Mouse (Mus musculus) forebrain, embryonic 15.5 days (tissue): Measurements from ENCODE around the gene Gm13277. TPM values are rescaled to one million over a fixed set of nuclear protein-coding genes. Genes with fewer than 3 reads are reported as not detected.
"Not testable (repeated sequence)": the region's sequence is repeated elsewhere in the genome, so short reads cannot be mapped to it uniquely, and the experiment has no call there.

Source experiments
- ATAC-seq: fragments of 200-750 bp; cut with Nextera tagmentation; replicated peaks from 2 replicates; pipeline ENCODE4 v1.8.0; 2017; ENCODE audit warnings: mild to moderate bottlenecking, moderate TSS enrichment, moderate library complexity
- H3K27ac ChIP-seq: fragments of 300-500 bp; sonication (generic); replicated peaks from 2 replicates; pipeline ENCODE4 v1.5.1; 2015; ENCODE audit warnings: mild to moderate bottlenecking, inconsistent platforms
- H3K27me3 ChIP-seq: fragments of 300-500 bp; sonication (generic); 2 replicates; pipeline ENCODE4 v1.6.1; 2015; ENCODE audit warnings: inconsistent platforms
- H3K36me3 ChIP-seq: fragments of 300-500 bp; sonication (generic); 2 replicates; pipeline ENCODE4 v1.6.1; 2015; ENCODE audit warnings: mild to moderate bottlenecking, inconsistent platforms
- H3K4me1 ChIP-seq: fragments of 300-500 bp; sonication (generic); 2 replicates; pipeline ENCODE4 v1.6.1; 2015; ENCODE audit warnings: inconsistent platforms
- H3K4me2 ChIP-seq: fragments of 300-500 bp; sonication (generic); replicated peaks from 2 replicates; pipeline ENCODE4 v1.6.1; 2015; ENCODE audit warnings: mild to moderate bottlenecking, inconsistent platforms
- H3K4me3 ChIP-seq: fragments of 300-500 bp; sonication (generic); 2 replicates; pipeline ENCODE4 v1.5.1; 2015; ENCODE audit warnings: mild to moderate bottlenecking, inconsistent platforms
- H3K9ac ChIP-seq: fragments of 300-500 bp; sonication (generic); replicated peaks from 2 replicates; pipeline ENCODE4 v1.6.1; 2015; ENCODE audit warnings: mild to moderate bottlenecking, inconsistent platforms
- H3K9me3 ChIP-seq: fragments of 300-500 bp; sonication (generic); 2 replicates; pipeline ENCODE4 v1.6.1; 2016; ENCODE audit warnings: inconsistent platforms
- WGBS: fragments of 180-500 bp; shearing (Covaris S2); methylation state at CpG from one replicate; pipeline ENCODE4 v1.1.7; 2015; ENCODE audit warnings: mixed read lengths; 5-methylcytosine and 5-hydroxymethylcytosine counted together
- polyA plus RNA-seq: library from polyadenylated mRNA; unstranded; fragments of >200 nt; fragmentation: Nextera tagmentation; extraction: Ambion mirVana; gene quantifications from 2 replicates; pipeline ENCODE4 v1.2.1, GENCODE M21; 2015

Gene Gm13277
- polyA plus RNA-seq, 1 experiment from 2014 or later: not detected

- ATAC-seq, H3K9me3 ChIP-seq, H3K27ac ChIP-seq, H3K27me3 ChIP-seq, H3K4me3 ChIP-seq, H3K4me2 ChIP-seq, H3K4me1 ChIP-seq, H3K36me3 ChIP-seq, H3K9ac ChIP-seq: not testable (repeated sequence)
- 64% methylated on average over 6 of the region's 8 CpGs for WGBS
Observed at GRCm38 (mm10) chr4:88761776-88762175, 26.7 kb upstream of the Gm13277 start.

- H3K9ac ChIP-seq, H3K27ac ChIP-seq, H3K4me2 ChIP-seq, H3K36me3 ChIP-seq, ATAC-seq, H3K9me3 ChIP-seq, H3K27me3 ChIP-seq, H3K4me1 ChIP-seq, H3K4me3 ChIP-seq: not testable (repeated sequence)
- WGBS: 59% methylated on average over 9 of the region's 9 CpGs
Observed at GRCm38 (mm10) chr4:88762341-88762740, 26.1 kb upstream of the Gm13277 start.

- not testable (repeated sequence) for H3K27me3 ChIP-seq, H3K9me3 ChIP-seq, H3K4me1 ChIP-seq, H3K27ac ChIP-seq, ATAC-seq, H3K36me3 ChIP-seq
- Histone ChIP-seq H3K4me2 (peak overlapping the region; percentile 63), H3K4me3 (peak overlapping the region; percentile 41), H3K9ac (0 out of 2 replicates have a peak overlapping the region, but pooled peaks have one; percentile 24)
- WGBS: 2% methylated on average over 34 of the region's 42 CpGs
Observed at GRCm38 (mm10) chr4:88763384-88764018, 24.9 kb upstream of the Gm13277 start.

GRCm38 (mm10) chr4:88773534-88773933 is 14.9 kb upstream of the Gm13277 start, which contains the start of gene Gm13290:
Gm13290 (plus strand) TSS chr4:88773834.
- H3K9ac ChIP-seq, H3K4me2 ChIP-seq, H3K4me3 ChIP-seq, H3K27ac ChIP-seq, ATAC-seq, H3K27me3 ChIP-seq, H3K4me1 ChIP-seq, H3K9me3 ChIP-seq, H3K36me3 ChIP-seq: not testable (repeated sequence)
- no CpG with 5 or more reads among the region's 32 CpGs for WGBS

GRCm38 (mm10) chr4:88776622-88777021 is 11.8 kb upstream of the Gm13277 start, which contains the start of gene Gm13289:
Gm13289 (plus strand) TSS chr4:88776922.
- H3K27me3 ChIP-seq: not testable (repeated sequence)

GRCm38 (mm10) chr4:88779550-88779949 is 8.9 kb upstream of the Gm13277 start, which contains the start of gene Gm13272:
Gm13272 (plus strand) TSS chr4:88779850.
- H3K4me1 ChIP-seq, H3K9ac ChIP-seq, H3K27ac ChIP-seq, H3K4me2 ChIP-seq, ATAC-seq, H3K9me3 ChIP-seq, H3K36me3 ChIP-seq, H3K27me3 ChIP-seq, H3K4me3 ChIP-seq: not testable (repeated sequence)
- no CpG with 5 or more reads among the region's 29 CpGs for WGBS

More at GRCm38 (mm10) chr4:88776622-88777021, 11.8 kb upstream of the Gm13277 start, which contains the start of gene Gm13289:
- not testable (repeated sequence) for H3K4me1 ChIP-seq, H3K9ac ChIP-seq, H3K36me3 ChIP-seq, H3K4me3 ChIP-seq, H3K4me2 ChIP-seq, H3K27ac ChIP-seq, H3K9me3 ChIP-seq, ATAC-seq
- no CpG with 5 or more reads among the region's 29 CpGs for WGBS

GRCm38 (mm10) chr4:88780320-88780719 is 8.1 kb upstream of the Gm13277 start:
- not testable (repeated sequence) for H3K36me3 ChIP-seq, H3K27ac ChIP-seq, H3K27me3 ChIP-seq, H3K4me2 ChIP-seq, ATAC-seq, H3K4me1 ChIP-seq, H3K4me3 ChIP-seq, H3K9me3 ChIP-seq, H3K9ac ChIP-seq
- WGBS: 47% methylated on average over 16 of the region's 18 CpGs

- not testable (repeated sequence) for H3K9ac ChIP-seq, H3K36me3 ChIP-seq, H3K27ac ChIP-seq, ATAC-seq, H3K4me1 ChIP-seq, H3K9me3 ChIP-seq, H3K27me3 ChIP-seq
- Histone ChIP-seq H3K4me3 (peak within 1 kb of the TSS; percentile 17; the same call in 1 of the 2 replicates), H3K4me2 (peak within 1 kb of the TSS; percentile 40)
- WGBS: 26% methylated on average over 4 of the region's 7 CpGs
Observed at GRCm38 (mm10) chr4:88781831-88782230, 6.6 kb upstream of the Gm13277 start, which contains the start of gene Ifnz. Ifnz (plus strand) TSS chr4:88782131.

- H3K4me1 ChIP-seq, H3K36me3 ChIP-seq, H3K9ac ChIP-seq, ATAC-seq, H3K27me3 ChIP-seq, H3K9me3 ChIP-seq, H3K27ac ChIP-seq: not testable (repeated sequence)
- 0% methylated on average over 7 of the region's 31 CpGs for WGBS
- Histone ChIP-seq H3K4me3 (peak overlapping the region; percentile 17; the same call in 1 of the 2 replicates), H3K4me2 (peak overlapping the region; percentile 40)
Observed at GRCm38 (mm10) chr4:88782335-88782734, 6.1 kb upstream of the Gm13277 start.

- not testable (repeated sequence) for H3K27me3 ChIP-seq, ATAC-seq, H3K27ac ChIP-seq, H3K4me1 ChIP-seq, H3K4me3 ChIP-seq, H3K9ac ChIP-seq, H3K36me3 ChIP-seq, H3K9me3 ChIP-seq, H3K4me2 ChIP-seq
- WGBS: no CpG with 5 or more reads among the region's 27 CpGs
Observed at GRCm38 (mm10) chr4:88785409-88785808, 3.0 kb upstream of the Gm13277 start, which contains the start of gene Gm13276. Gm13276 (plus strand) TSS chr4:88785709.

- not testable (repeated sequence) for H3K27ac ChIP-seq, H3K9me3 ChIP-seq, ATAC-seq, H3K4me3 ChIP-seq, H3K27me3 ChIP-seq, H3K4me2 ChIP-seq, H3K9ac ChIP-seq, H3K4me1 ChIP-seq, H3K36me3 ChIP-seq
- no CpG with 5 or more reads among the region's 28 CpGs for WGBS
Observed at GRCm38 (mm10) chr4:88791250-88791649, 2.8 kb downstream of the Gm13277 start, which contains the start of gene Gm13278. Gm13278 (plus strand) TSS chr4:88791550.

- not testable (repeated sequence) for H3K36me3 ChIP-seq
Observed at GRCm38 (mm10) chr4:88793936-88794675, 5.7 kb downstream of the Gm13277 start, which contains the start of gene Gm13275. Gm13275 (plus strand) TSS chr4:88794487.

More at GRCm38 (mm10) chr4:88793936-88794675, 5.7 kb downstream of the Gm13277 start, which contains the start of gene Gm13275:
- not testable (repeated sequence) for H3K9ac ChIP-seq, H3K4me3 ChIP-seq, ATAC-seq, H3K4me1 ChIP-seq, H3K27me3 ChIP-seq, H3K27ac ChIP-seq, H3K4me2 ChIP-seq, H3K9me3 ChIP-seq
- 0% methylated on average over 15 of the region's 52 CpGs for WGBS
